Mouse (Mus musculus) brain, embryonic 14.5 days (tissue): ENCODE measurements around the gene Agbl1.

ENCODE experiments used
- CTCF ChIP-seq: fragments of 200-500 bp; IDR thresholded peaks from 2 replicates; pipeline ENCODE4 v1.5.1; 2012; ENCODE audit warnings: inconsistent platforms, mild to moderate bottlenecking, moderate library complexity, borderline replicate concordance; ENCODE audit not compliant: insufficient read depth, insufficient read length; ENCODE audit errors: extremely low read depth
- POLR2A ChIP-seq: fragments of 200-500 bp; IDR thresholded peaks from 2 replicates; pipeline ENCODE4 v1.6.1; 2012; ENCODE audit warnings: mild to moderate bottlenecking, inconsistent platforms, borderline replicate concordance; ENCODE audit not compliant: poor library complexity, insufficient read depth, insufficient read length, severe bottlenecking; ENCODE audit errors: extremely low read depth

DNA sequence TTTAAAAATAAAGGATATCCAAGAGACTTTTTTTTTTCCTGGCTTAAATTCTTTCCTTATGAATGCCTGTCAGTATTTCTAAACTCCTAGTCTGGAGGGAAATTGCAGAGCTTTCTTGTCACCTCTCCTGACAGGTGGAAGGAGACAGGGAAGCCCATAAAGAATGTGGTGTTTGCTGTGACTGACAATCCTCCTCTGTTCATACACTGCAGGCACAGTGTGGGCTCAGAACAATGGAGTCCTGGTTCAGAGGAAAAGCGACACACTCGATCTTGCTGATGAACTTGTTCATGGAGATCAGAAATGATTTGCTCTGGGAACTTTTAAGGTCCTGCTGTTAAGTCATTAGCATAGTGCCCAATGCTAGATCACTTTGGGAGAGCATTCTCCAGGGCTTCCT, 368.1 kb downstream of the Agbl1 start:
- no peak for TF ChIP-seq POLR2A
- no peak for TF ChIP-seq CTCF
